Mouse (Mus musculus): ENCODE measurements around the gene Ogfod1.
"Not testable (repeated sequence)": the region's sequence is repeated elsewhere in the genome, so short reads cannot be mapped to it uniquely, and the experiment has no call there.

The Ogfod1 gene

DNA sequence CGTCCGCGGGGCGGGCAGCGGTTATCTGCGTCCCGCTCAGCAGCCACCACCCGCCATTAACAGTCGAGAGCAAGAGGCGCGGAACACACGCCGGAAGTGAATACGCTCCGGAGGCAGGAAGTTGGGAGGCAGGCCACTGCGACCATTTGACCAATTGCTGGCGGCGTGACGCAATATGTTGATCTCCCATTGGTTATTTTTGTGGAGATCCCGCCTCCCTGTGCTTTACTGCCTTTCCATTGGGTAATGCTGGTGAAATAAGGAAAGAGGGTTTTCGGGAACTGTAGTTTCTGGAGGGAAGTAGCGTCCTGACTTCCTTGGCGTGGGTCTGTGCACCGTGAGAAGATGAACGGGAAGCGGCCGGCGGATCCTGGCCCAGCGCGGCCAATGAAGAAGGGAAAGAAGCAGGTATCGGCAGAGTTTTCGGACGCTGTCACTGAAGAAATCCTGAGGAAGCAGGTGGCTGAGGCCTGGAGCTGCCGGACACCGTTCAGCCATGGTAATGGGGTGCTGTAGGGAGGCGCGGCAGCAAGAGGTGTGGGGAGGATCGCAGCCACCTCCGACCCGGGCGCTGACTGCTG is at the start of gene Ogfod1, which contains the start of gene Nudt21:
Ogfod1 (plus strand) TSS at position 255 of the 581 bp plus-strand sequence.
Nudt21 (minus strand) TSS at position 88 of the 581 bp plus-strand sequence.
- in situ Hi-C loops (cut with MboI; ENCODE audit: low sequenced_read_pairs) = no loop called here

- in situ Hi-C loops (cut with MboI; ENCODE audit: low sequenced_read_pairs) = no loop called here
These were observed 47.3 kb upstream of the Ogfod1 start for GRCm38 (mm10) chr8:93989739-93990138.

DNA sequence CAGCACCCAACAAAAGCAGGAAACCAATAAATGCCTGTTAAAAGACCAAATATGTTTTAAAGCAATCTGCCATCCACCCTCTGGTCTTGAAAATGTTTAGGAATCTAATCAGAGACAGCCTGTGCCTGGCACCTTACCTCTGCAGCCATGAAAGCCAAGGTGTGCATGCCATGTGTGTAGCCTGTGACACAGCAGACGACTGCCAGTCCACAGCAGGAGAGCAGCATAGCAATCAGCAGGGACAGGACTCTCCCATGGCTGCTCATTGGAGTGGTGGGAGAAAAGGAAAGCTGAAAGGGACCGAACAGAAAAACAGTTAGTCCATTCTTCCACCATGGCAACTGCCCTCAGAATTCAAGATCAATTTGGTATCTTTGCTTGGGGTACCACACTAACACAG is 38.0 kb upstream of the Ogfod1 start:
- in situ Hi-C loops (cut with MboI; ENCODE audit: low sequenced_read_pairs) = no loop called here

DNA sequence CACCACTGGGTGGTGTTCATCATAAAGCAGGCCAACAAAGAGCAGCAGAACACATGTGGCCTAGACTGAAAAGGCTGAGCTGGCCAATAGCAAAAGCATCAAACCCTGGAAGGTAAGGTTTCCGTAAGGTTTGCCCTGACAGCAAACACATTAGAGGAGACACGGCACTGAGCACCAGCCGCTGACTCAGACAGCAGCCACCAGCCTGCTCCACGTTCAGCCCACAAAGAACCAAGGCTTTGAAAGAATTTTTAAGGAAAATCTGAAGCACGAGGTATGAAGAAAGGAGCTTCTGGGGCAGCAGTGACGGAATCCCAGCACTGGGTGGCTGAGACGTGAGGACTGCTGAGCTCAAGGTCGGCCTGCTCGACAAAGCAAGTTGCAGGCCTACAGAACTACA is 32.9 kb upstream of the Ogfod1 start:
- in situ Hi-C loops (cut with MboI; ENCODE audit: low sequenced_read_pairs) = no loop called here

DNA sequence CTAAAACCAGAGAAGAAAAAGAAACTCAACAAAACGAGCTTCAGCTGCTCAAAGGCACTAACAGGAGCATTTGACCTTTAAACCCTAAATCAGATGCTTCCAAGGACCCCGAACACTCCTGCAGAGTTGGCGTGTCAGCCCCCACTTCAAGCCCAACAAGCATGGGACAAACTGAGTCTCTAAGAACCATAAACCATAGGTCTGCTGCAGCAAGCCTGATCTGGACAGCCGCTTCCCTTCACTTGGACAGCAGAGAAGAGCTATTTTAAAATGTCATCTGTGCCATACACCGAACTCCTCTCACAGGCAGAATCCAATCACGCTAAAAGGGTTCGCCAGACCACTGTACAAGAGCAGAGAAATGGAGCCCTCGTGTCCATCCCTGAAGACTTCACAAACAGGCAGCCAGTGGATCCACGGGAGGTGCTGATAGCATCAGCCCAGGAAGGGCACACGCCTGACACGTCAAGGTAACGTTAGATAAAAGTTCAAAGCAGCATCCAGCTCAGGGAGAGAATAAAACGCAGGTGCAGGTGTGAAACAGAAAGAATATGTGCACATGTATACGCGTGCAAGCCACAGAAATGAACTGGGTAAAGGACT is 27.7 kb upstream of the Ogfod1 start:
- in situ Hi-C loops (cut with MboI; ENCODE audit: low sequenced_read_pairs) = no loop called here

- in situ Hi-C loops (cut with MboI; ENCODE audit: low sequenced_read_pairs) = no loop called here
These were observed 26.8 kb upstream of the Ogfod1 start for GRCm38 (mm10) chr8:94010101-94010705.

- in situ Hi-C loops (cut with MboI; ENCODE audit: low sequenced_read_pairs) = no loop called here
These were observed 25.7 kb upstream of the Ogfod1 start for GRCm38 (mm10) chr8:94011076-94012012.

GRCm38 (mm10) chr8:94012013-94012951 is 24.7 kb upstream of the Ogfod1 start, which contains the start of gene Amfr:
TSS of gene Amfr (minus strand) at chr8:94012842.
- in situ Hi-C loops (cut with MboI; ENCODE audit: low sequenced_read_pairs) = no loop called here

- in situ Hi-C loops (cut with MboI; ENCODE audit: low sequenced_read_pairs) = no loop called here
These were observed 23.9 kb upstream of the Ogfod1 start for GRCm38 (mm10) chr8:94013026-94013612.

DNA sequence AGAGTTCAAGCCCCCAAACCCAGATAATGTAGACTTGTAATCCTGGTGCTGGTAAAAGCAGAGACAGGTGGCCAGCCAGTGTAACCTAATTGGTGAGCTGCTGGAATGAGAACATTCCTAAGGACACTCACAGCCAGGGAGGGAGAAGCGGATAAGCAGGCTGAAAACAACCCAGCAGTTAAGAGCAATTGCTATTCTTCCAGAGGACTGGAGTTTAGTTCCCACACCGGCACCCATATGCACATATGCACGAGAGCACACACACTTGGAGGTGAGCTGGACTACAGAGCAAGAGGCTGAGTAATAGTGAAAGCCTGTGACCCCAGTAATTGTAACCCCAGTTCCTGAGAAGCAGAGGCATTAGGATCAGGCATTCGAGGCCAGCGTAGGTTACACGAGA is 13.1 kb upstream of the Ogfod1 start:
- in situ Hi-C loops (cut with MboI; ENCODE audit: low sequenced_read_pairs) = no loop called here

DNA sequence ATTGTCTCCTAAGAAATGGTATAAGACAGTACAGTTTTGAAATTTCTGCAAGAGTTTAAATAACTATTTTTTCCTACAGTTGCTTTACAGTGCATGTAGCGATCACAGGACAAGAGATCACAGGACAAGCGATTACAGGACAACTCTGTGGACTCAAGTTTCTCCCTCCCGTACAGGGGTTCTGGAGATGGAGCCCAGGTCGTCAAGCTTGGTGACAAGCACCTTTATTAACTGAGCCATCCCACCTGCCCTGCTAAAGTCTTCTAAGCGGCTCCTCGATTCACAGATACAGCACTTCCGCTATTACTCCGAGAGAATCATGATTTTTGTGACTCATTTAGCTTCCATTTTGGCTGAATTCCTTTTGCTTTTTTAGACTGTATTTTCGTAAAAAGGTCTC is 7.3 kb upstream of the Ogfod1 start:
- in situ Hi-C loops (cut with MboI; ENCODE audit: low sequenced_read_pairs) = no loop called here

DNA sequence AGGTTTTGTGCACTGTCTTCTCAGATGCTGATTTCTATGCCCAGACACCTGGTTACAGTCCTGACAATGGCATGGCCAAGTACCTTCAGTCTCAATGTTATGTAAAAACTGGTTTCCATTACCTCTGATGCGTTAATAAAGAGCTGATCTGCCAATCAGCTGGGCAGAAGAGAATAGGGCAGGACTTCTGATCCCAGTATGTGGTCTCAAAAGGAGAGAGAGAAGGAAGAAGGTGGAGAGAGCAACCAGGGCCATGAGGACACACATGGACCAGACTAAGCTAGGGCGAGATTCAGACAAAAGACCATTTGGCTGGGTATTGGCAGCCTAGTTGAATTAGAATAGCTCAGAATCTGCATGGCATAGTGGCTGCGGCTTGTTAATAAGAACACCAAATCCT is 3.4 kb upstream of the Ogfod1 start:
- in situ Hi-C loops (cut with MboI; ENCODE audit: low sequenced_read_pairs) = no loop called here

DNA sequence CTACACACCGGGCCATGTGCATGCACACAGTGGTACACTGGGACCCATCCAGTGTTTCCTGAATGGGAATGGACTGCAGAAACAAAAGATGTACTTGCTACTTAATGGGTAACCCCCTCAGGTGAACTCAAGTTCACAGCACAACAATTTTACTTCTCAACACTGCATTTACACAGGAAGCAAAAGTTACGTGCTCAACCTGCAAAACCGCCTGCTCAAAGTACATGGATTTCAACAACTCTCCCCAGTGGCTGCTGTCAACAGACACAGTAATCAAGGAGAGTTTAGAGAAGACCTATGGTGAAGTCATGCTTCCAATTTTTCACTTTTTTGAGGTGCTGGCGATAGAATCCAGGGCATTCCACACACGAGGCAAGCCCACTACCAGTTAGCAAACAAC is 1.8 kb upstream of the Ogfod1 start:
- in situ Hi-C loops (cut with MboI; ENCODE audit: low sequenced_read_pairs) = no loop called here

DNA sequence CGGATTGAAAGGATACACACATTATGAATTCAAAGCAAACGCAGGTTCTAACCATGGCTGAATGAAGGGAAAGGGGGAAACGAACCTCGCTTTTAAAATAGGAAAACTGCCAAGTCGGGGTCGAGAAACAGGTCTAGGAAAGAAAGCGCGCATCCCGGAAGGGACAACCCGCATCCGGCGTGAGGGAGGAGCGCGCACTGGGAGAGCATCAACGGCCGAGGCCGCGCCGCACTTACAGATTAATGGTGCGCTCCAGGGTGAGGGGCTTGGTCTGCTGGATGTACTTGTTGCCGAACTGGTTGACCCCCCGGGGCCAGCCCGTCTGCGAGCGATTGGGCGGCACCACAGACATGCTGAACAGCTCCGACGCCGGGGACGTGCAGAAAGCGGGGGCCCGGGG is 457 bp upstream of the Ogfod1 start:
- in situ Hi-C loops (cut with MboI; ENCODE audit: low sequenced_read_pairs) = not testable (repeated sequence)

GRCm38 (mm10) chr8:94037806-94038205 is 808 bp downstream of the Ogfod1 start:
- in situ Hi-C loops (cut with MboI; ENCODE audit: low sequenced_read_pairs) = no loop called here

DNA sequence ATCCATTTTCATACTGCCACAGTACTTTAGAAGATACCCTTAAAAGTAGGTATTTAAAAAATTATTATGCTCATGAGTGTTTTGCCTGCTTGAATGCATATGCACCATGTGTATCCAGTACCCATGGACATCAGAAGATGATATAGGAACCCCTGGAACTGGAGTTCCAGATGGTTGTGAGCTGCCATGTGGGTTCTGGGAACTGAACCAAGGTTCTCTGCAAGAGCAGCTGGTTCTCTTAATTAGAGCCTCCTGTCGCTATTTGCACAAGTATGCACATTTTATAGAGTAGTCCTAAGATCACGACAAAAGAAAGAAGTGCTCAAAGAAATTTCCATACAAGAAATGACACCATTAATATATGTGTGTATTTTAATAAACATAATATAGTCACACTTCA is 10.8 kb downstream of the Ogfod1 start:
- in situ Hi-C loops (cut with MboI; ENCODE audit: low sequenced_read_pairs) = no loop called here

DNA sequence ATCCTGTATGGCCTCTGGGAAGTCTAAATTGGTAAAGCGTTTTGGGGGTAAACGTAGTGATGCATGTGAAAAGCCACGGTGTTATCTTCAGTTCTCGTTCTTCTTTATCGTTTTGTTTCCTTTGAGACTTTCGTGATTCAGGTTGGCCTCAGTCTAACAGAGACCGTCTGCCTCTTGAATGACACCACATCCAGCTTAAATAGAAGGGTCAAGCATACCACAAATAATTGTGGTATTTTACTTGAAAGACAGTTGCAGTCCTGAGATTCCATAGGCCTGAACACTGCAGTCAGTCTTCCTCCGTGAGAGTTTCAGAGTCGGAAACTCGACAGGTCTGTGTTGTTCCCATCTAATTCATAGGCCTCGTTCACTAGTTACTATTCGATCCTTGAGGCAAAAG is 15.7 kb downstream of the Ogfod1 start:
- in situ Hi-C loops (cut with MboI; ENCODE audit: low sequenced_read_pairs) = no loop called here

- in situ Hi-C loops (cut with MboI; ENCODE audit: low sequenced_read_pairs) = no loop called here
These were observed 20.3 kb downstream of the Ogfod1 start for GRCm38 (mm10) chr8:94057157-94057854.

- in situ Hi-C loops (cut with MboI; ENCODE audit: low sequenced_read_pairs) = no loop called here
These were observed 29.3 kb downstream of the Ogfod1 start for GRCm38 (mm10) chr8:94066121-94066863.
